Mouse (Mus musculus) erythroblast, embryonic 14.5 days (primary cell): Measurements from ENCODE around the gene Sun1. TPM values are rescaled to one million over a fixed set of nuclear protein-coding genes. Genes with fewer than 3 reads are reported as not detected.

Experiments used
- H3K27me3 ChIP-seq: 2 replicates; pipeline ENCODE4 v1.6.1; 2012; ENCODE audit warnings: inconsistent platforms; ENCODE audit not compliant: control insufficient read depth
- H3K36me3 ChIP-seq: 2 replicates; pipeline ENCODE4 v1.6.1; 2012; ENCODE audit warnings: mild to moderate bottlenecking, inconsistent platforms; ENCODE audit not compliant: control insufficient read depth
- H3K4me1 ChIP-seq: 2 replicates; pipeline ENCODE4 v1.6.1; 2012; ENCODE audit warnings: inconsistent platforms; ENCODE audit not compliant: control insufficient read depth
- H3K4me3 ChIP-seq: replicated peaks from 2 replicates; pipeline ENCODE3; 2012; ENCODE audit warnings: moderate library complexity, mild to moderate bottlenecking, inconsistent platforms
- H3K9me3 ChIP-seq: 2 replicates; pipeline ENCODE4 v1.6.1; 2012; ENCODE audit warnings: low read length, inconsistent platforms, mixed read lengths; ENCODE audit not compliant: control insufficient read depth
- GATA1 ChIP-seq: IDR thresholded peaks from 2 replicates; pipeline ENCODE4 v1.6.1; 2012; ENCODE audit warnings: low read length, inconsistent platforms, mixed read lengths
- TAL1 ChIP-seq: IDR thresholded peaks from 3 replicates; pipeline ENCODE4 v1.6.1; 2012; ENCODE audit warnings: low read length, inconsistent platforms, mixed read lengths
- polyA plus RNA-seq: library from polyadenylated mRNA; stranded (reverse); fragments of >175 nt; gene quantifications from 2 replicates; pipeline ENCODE4 v1.2.3, GENCODE M21; 2012

The Sun1 gene
- polyA plus RNA-seq, 1 experiment: 0.91 TPM

- Histone ChIP-seq H3K36me3 (peaks cover 99% of the 10 kb centered on the region), H3K4me3 (no peak overlapping the region), H3K27me3 (no peaks in the 10 kb centered on the region), H3K4me1 (peaks cover 50% of the 10 kb centered on the region), H3K9me3 (no peaks in the 10 kb centered on the region)
- no peak for TF ChIP-seq GATA1
- no peak for TF ChIP-seq TAL1
Measured at GRCm38 (mm10) chr5:139261403-139261802, 61.0 kb downstream of the Sun1 start.

GRCm38 (mm10) chr5:139267661-139268060 is 67.2 kb downstream of the Sun1 start:
- TF ChIP-seq GATA1: no peak
- no peak for TF ChIP-seq TAL1
- H3K9me3 ChIP-seq: no peaks in the 10 kb centered on the region; the same call in 1 of the 2 replicates
- H3K4me1 ChIP-seq: peaks cover 10% of the 10 kb centered on the region
- no peak overlapping the region for H3K4me3 ChIP-seq
- peaks cover 80% of the 10 kb centered on the region for H3K36me3 ChIP-seq
- no peaks in the 10 kb centered on the region for H3K27me3 ChIP-seq

- no peaks in the 10 kb centered on the region; the same call in 1 of the 2 replicates for H3K9me3 ChIP-seq
- no peak for TF ChIP-seq TAL1
- no peaks in the 10 kb centered on the region for H3K27me3 ChIP-seq
- H3K4me1 ChIP-seq: peaks cover 10% of the 10 kb centered on the region
- H3K36me3 ChIP-seq: peaks cover 47% of the 10 kb centered on the region
- H3K4me3 ChIP-seq: no peak overlapping the region
Measured at GRCm38 (mm10) chr5:139270806-139271521, 70.5 kb downstream of the Sun1 start.

DNA sequence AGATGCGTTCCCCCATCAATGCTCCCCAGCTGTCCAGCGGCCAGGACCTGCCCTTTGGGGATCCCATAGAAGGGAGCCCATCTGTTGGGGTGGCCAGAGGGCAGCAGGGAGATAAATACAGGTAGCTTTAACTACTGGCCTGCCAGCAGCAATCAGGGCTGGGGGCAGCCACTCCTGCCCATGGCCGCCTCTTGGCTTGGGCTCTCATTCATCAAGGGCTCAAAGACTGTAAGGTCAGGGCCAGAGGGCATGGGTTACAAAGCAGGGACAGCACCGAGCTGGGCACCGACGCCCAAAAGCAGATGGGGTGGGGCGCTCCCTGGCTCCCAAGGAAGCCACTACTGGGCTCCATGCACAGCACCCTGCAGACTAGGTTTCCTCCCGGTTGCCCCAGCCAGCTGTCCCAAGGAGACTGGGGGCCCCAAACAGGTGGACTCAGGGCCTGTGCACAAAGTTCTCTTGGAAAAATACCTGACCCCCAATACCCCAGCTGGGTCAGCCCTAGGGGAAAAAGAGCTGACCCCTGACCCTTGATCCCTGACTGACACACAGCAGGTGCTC is 71.6 kb downstream of the Sun1 start:
- H3K4me1 ChIP-seq: peaks cover 10% of the 10 kb centered on the region
- H3K27me3 ChIP-seq: no peaks in the 10 kb centered on the region
- TF ChIP-seq GATA1 (no peak), TAL1 (no peak)
- H3K36me3 ChIP-seq: peaks cover 36% of the 10 kb centered on the region
- H3K4me3 ChIP-seq: no peak overlapping the region
- no peaks in the 10 kb centered on the region; the same call in 1 of the 2 replicates for H3K9me3 ChIP-seq

- Histone ChIP-seq H3K9me3 (no peaks in the 10 kb centered on the region), H3K36me3 (no peaks in the 10 kb centered on the region), H3K4me1 (peaks cover 4% of the 10 kb centered on the region), H3K27me3 (no peaks in the 10 kb centered on the region), H3K4me3 (no peak overlapping the region)
- TF ChIP-seq TAL1: no peak
- no peak for TF ChIP-seq GATA1
Measured at GRCm38 (mm10) chr5:139277287-139277686, 76.8 kb downstream of the Sun1 start.

GRCm38 (mm10) chr5:139281373-139282112 is 81.1 kb downstream of the Sun1 start:
- H3K4me3 ChIP-seq: no peak overlapping the region
- H3K4me1 ChIP-seq: peaks cover 24% of the 10 kb centered on the region
- no peaks in the 10 kb centered on the region for H3K36me3 ChIP-seq
- H3K27me3 ChIP-seq: no peaks in the 10 kb centered on the region
- H3K9me3 ChIP-seq: no peaks in the 10 kb centered on the region; the same call in 1 of the 2 replicates
- TF ChIP-seq TAL1: no peak
- TF ChIP-seq GATA1: no peak

GRCm38 (mm10) chr5:139282191-139282590 is 81.8 kb downstream of the Sun1 start:
- Histone ChIP-seq H3K4me3 (no peak overlapping the region), H3K36me3 (no peaks in the 10 kb centered on the region), H3K4me1 (peaks cover 31% of the 10 kb centered on the region), H3K27me3 (no peaks in the 10 kb centered on the region), H3K9me3 (no peaks in the 10 kb centered on the region; the same call in 1 of the 2 replicates)
- TF ChIP-seq TAL1 (no peak), GATA1 (no peak)

DNA sequence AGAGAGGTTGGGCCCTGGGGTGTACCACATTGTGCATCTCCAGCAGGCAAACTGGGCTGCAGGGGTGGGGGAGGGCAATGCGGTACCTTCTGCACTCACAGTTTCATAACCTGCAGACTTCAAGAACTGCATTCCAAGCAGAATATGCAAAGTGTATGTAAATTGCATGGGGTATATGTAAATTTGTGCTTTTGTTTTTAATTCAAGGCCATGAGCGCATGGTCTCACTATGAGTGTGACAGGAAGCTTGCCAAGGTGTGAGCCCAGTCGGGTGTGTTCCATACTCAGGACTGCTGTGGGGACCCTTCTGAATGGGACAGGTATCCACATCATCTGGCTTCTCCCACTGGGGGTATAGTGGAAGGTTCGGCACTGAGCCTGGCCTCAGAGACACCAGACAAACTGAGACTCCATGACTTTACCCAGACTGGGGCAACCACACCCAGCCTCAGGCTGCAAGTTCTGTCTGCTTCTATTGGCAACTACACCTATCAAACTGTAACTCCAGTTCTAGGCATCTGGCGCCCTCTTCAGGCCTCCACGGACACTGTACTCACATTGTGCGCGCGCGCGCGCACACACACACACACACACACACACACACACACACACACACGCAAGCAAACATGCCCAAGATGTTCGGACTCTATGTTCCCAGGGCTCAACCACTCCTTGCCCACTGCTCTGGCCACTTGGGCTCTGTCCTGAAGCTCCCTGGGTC is 83.2 kb downstream of the Sun1 start:
- H3K9me3 ChIP-seq: no peaks in the 10 kb centered on the region; the same call in 1 of the 2 replicates
- H3K27me3 ChIP-seq: no peaks in the 10 kb centered on the region
- H3K36me3 ChIP-seq: no peaks in the 10 kb centered on the region
- no peak overlapping the region for H3K4me3 ChIP-seq
- TF ChIP-seq TAL1: no peak
- no peak for TF ChIP-seq GATA1
- peaks cover 42% of the 10 kb centered on the region for H3K4me1 ChIP-seq
